8 mouse cellular contexts compared by ENCODE assay signal in genomic region chr17:25984066-25984465, GRCm38 (mm10). TPM values are rescaled to one million over a fixed set of nuclear protein-coding genes. Genes with fewer than 3 reads are reported as not detected.
DNase-seq lines count a peak whose midpoint lies in the region; ATAC-seq lines count a peak whose summit lies in the region.

No protein-coding gene starts in this region.

- no peaks in the 10 kb centered on the region for H3K9me3 ChIP-seq in heart, embryonic 11.5 days (replicated peaks; ENCODE audit: control insufficient read depth, low read length)
- no peaks in the 10 kb centered on the region for H3K9me3 ChIP-seq in hindbrain, embryonic 12.5 days (replicated peaks)
- no peaks in the 10 kb centered on the region for H3K9me3 ChIP-seq in midbrain, embryonic 12.5 days

- no peak overlapping the region for H3K9ac ChIP-seq in heart, embryonic 11.5 days (ENCODE audit: low read depth, low read length)
- H3K9ac ChIP-seq in hindbrain, embryonic 12.5 days = peak overlapping the region; percentile 91; the same call in 1 of the 2 replicates
- H3K9ac ChIP-seq in midbrain, embryonic 12.5 days (replicated peaks) = peak overlapping the region; percentile 86; the same call in 1 of the 2 replicates

- no peak for DNase-seq in heart, postnatal 25 days (ENCODE audit: low spot score)
- no peak for DNase-seq in ovary, adult 18-20 months (ENCODE audit: low spot score)
- no peak for DNase-seq in ovary, postnatal 10 days (ENCODE audit: low spot score)

- H3K4me3 ChIP-seq in heart, embryonic 11.5 days (ENCODE audit: low read depth, low read length) = peak overlapping the region; percentile 65; the same call in 1 of the 2 replicates
- H3K4me3 ChIP-seq in brown adipose tissue, adult 24 weeks (ENCODE audit: insufficient read depth, low read depth, low read length) = 0 out of 2 replicates have a peak overlapping the region, but pooled peaks have one; percentile 82
- H3K4me3 ChIP-seq in hindbrain, embryonic 12.5 days = peak overlapping the region; percentile 84
- peak overlapping the region; percentile 84 for H3K4me3 ChIP-seq in midbrain, embryonic 12.5 days

- H3K4me2 ChIP-seq in heart, embryonic 11.5 days = peak overlapping the region; percentile 89
- peak overlapping the region; percentile 74 for H3K4me2 ChIP-seq in hindbrain, embryonic 12.5 days (replicated peaks)
- H3K4me2 ChIP-seq in midbrain, embryonic 12.5 days (replicated peaks) = peak overlapping the region; percentile 93

- 97% methylated on average over 1 of the region's 1 CpGs for WGBS in heart, embryonic 11.5 days (ENCODE audit: insufficient replicate concordance)
- WGBS in hindbrain, embryonic 12.5 days = 100% methylated on average over 1 of the region's 1 CpGs
- 100% methylated on average over 1 of the region's 1 CpGs for WGBS in midbrain, embryonic 12.5 days

- intact Hi-C loops in heart, postnatal 25 days (cut with DNase I) = no loop called here

- no peaks in the 10 kb centered on the region for H3K36me3 ChIP-seq in heart, embryonic 11.5 days (ENCODE audit: control insufficient read depth, insufficient read depth, low read length)
- H3K36me3 ChIP-seq in hindbrain, embryonic 12.5 days = peaks cover 17% of the 10 kb centered on the region; the same call in 1 of the 2 replicates
- H3K36me3 ChIP-seq in midbrain, embryonic 12.5 days = peaks cover 10% of the 10 kb centered on the region; the same call in 1 of the 2 replicates

- H3K4me1 ChIP-seq in heart, embryonic 11.5 days (ENCODE audit: control insufficient read depth, insufficient read depth, low read length) = peaks cover 13% of the 10 kb centered on the region
- H3K4me1 ChIP-seq in brown adipose tissue, adult 24 weeks (ENCODE audit: control insufficient read depth, insufficient read depth, insufficient read length, low read length) = peaks cover 8% of the 10 kb centered on the region; the same call in 1 of the 2 replicates
- peaks cover 29% of the 10 kb centered on the region for H3K4me1 ChIP-seq in hindbrain, embryonic 12.5 days
- H3K4me1 ChIP-seq in midbrain, embryonic 12.5 days = peaks cover 19% of the 10 kb centered on the region

- H3K27me3 ChIP-seq in heart, embryonic 11.5 days (ENCODE audit: control insufficient read depth, insufficient read depth, low read length) = no peaks in the 10 kb centered on the region
- no peaks in the 10 kb centered on the region for H3K27me3 ChIP-seq in hindbrain, embryonic 12.5 days
- no peaks in the 10 kb centered on the region for H3K27me3 ChIP-seq in midbrain, embryonic 12.5 days

- H3K27ac ChIP-seq in heart, embryonic 11.5 days (ENCODE audit: low read depth, low read length) = no peak overlapping the region
- no peak overlapping the region for H3K27ac ChIP-seq in brown adipose tissue, adult 24 weeks (replicated peaks; ENCODE audit: low read depth, low read length)
- no peak overlapping the region for H3K27ac ChIP-seq in hindbrain, embryonic 12.5 days
- H3K27ac ChIP-seq in midbrain, embryonic 12.5 days (replicated peaks) = no peak overlapping the region

- ATAC-seq in heart, embryonic 11.5 days (replicated peaks; ENCODE audit: insufficient number of reproducible peaks, low FRiP score, low TSS enrichment) = no peak
- ATAC-seq in hindbrain, embryonic 12.5 days (ENCODE audit: low FRiP score) = no peak
- ATAC-seq in midbrain, embryonic 12.5 days (ENCODE audit: low FRiP score, low read depth) = no peak
- ATAC-seq in monocyte, adult 5-6 weeks (replicated peaks; ENCODE audit: insufficient number of reproducible peaks, low FRiP score, low TSS enrichment, poor library complexity, severe bottlenecking) = no peak

RNA-seq across cellular contexts. Expression of gene Capn15, which starts 1.5 kb away (rescaled TPM):
- polyA plus RNA-seq in heart, embryonic 11.5 days (2014; fragmentation: Nextera tagmentation; extraction: Ambion mirVana) = 12.7 and 15.2 TPM in 2 replicates
- 1 to 10 TPM; 7.1 to 7.8 TPM for total RNA-seq in heart, postnatal 25 days (2021)
- polyA plus RNA-seq in brown adipose tissue, adult 24 weeks (2012; ENCODE audit: insufficient read depth, insufficient read length, missing spikeins) = 4.7 and 5.6 TPM in 2 replicates
- polyA plus RNA-seq in hindbrain, embryonic 12.5 days (2016; fragmentation: Nextera tagmentation; extraction: Ambion mirVana) = 32.5 and 32.6 TPM in 2 replicates
- 30.4 and 30.6 TPM in 2 replicates for polyA plus RNA-seq in midbrain, embryonic 12.5 days (2016; fragmentation: Nextera tagmentation; extraction: Ambion mirVana)
- total RNA-seq in monocyte, adult 5-6 weeks (2017) = 2.3 to 6.6 TPM (median 6.1 TPM) in 3 replicates

RNA-seq across cellular contexts. Expression of gene A930017K11Rik, which starts 31.7 kb away (rescaled TPM):
- polyA plus RNA-seq in heart, embryonic 11.5 days (2014; fragmentation: Nextera tagmentation; extraction: Ambion mirVana) = 0.14 and 0.25 TPM in 2 replicates
- under 1 TPM; 0.17 to 0.18 TPM for total RNA-seq in heart, postnatal 25 days (2021)
- polyA plus RNA-seq in brown adipose tissue, adult 24 weeks (2012; ENCODE audit: insufficient read depth, insufficient read length, missing spikeins) = not detected in 2 replicates
- polyA plus RNA-seq in hindbrain, embryonic 12.5 days (2016; fragmentation: Nextera tagmentation; extraction: Ambion mirVana) = 0.17 and 0.18 TPM in 2 replicates
- 0.13 and 0.14 TPM in 2 replicates for polyA plus RNA-seq in midbrain, embryonic 12.5 days (2016; fragmentation: Nextera tagmentation; extraction: Ambion mirVana)
- total RNA-seq in monocyte, adult 5-6 weeks (2017) = not detected in 3 replicates

RNA-seq across cellular contexts. Expression of gene Nhlrc4, which starts 39.3 kb away (rescaled TPM):
- polyA plus RNA-seq in heart, embryonic 11.5 days (2014; fragmentation: Nextera tagmentation; extraction: Ambion mirVana) = 0.34 and 0.42 TPM in 2 replicates
- total RNA-seq in heart, postnatal 25 days (2021) = not detected
- polyA plus RNA-seq in brown adipose tissue, adult 24 weeks (2012; ENCODE audit: insufficient read depth, insufficient read length, missing spikeins) = not detected in 2 replicates
- polyA plus RNA-seq in hindbrain, embryonic 12.5 days (2016; fragmentation: Nextera tagmentation; extraction: Ambion mirVana) = 0.27 TPM in 1 of 2 replicates, not detected in the other
- 0.26 and 0.61 TPM in 2 replicates for polyA plus RNA-seq in midbrain, embryonic 12.5 days (2016; fragmentation: Nextera tagmentation; extraction: Ambion mirVana)
- not detected in 3 replicates for total RNA-seq in monocyte, adult 5-6 weeks (2017)

RNA-seq across cellular contexts. Expression of gene Pigq, which starts 39.3 kb away (rescaled TPM):
- 71.2 and 77.1 TPM in 2 replicates for polyA plus RNA-seq in heart, embryonic 11.5 days (2014; fragmentation: Nextera tagmentation; extraction: Ambion mirVana)
- 10 to 100 TPM; 49.0 to 55.6 TPM for total RNA-seq in heart, postnatal 25 days (2021)
- 65.6 and 109 TPM in 2 replicates for polyA plus RNA-seq in brown adipose tissue, adult 24 weeks (2012; ENCODE audit: insufficient read depth, insufficient read length, missing spikeins)
- 53.6 and 57.5 TPM in 2 replicates for polyA plus RNA-seq in hindbrain, embryonic 12.5 days (2016; fragmentation: Nextera tagmentation; extraction: Ambion mirVana)
- 54.1 and 54.5 TPM in 2 replicates for polyA plus RNA-seq in midbrain, embryonic 12.5 days (2016; fragmentation: Nextera tagmentation; extraction: Ambion mirVana)
- total RNA-seq in monocyte, adult 5-6 weeks (2017) = 13.5 to 34.1 TPM (median 18.4 TPM) in 3 replicates
